Mouse (Mus musculus) MEL (cell line): ENCODE data around the gene Nup54. TPM values are rescaled to one million over a fixed set of nuclear protein-coding genes. Genes with fewer than 3 reads are reported as not detected.

Source experiments
- DNase-seq: peaks from one replicate; pipeline ENCODE4 v3.0.0; 2011; ENCODE audit warnings: low read depth, low spot score
- H3K27ac ChIP-seq: 2 replicates; pipeline ENCODE4 v1.5.1; 2012; ENCODE audit warnings: low read depth, mild to moderate bottlenecking, control low read depth, low read length, moderate library complexity; ENCODE audit not compliant: control insufficient read depth
- H3K27me3 ChIP-seq, 2 experiments: fragments of 150-350 bp in 1 of 2; sonication (generic) in 1 of 2; 2 replicates each; pipeline ENCODE4 v1.6.1; 2012; ENCODE audit warnings: low read length in 2 of 2, mild to moderate bottlenecking in 2 of 2, improper control_type of control experiment in 1 of 2, moderate library complexity in 1 of 2; ENCODE audit not compliant: insufficient read depth in 2 of 2, control insufficient read depth in 1 of 2
- H3K36me3 ChIP-seq, 2 experiments: 2 replicates each; pipeline ENCODE4 v1.6.1; 2012 to 2014; ENCODE audit warnings: low read length in 2 of 2, improper control_type of control experiment in 1 of 2, inconsistent platforms in 1 of 2, mild to moderate bottlenecking in 1 of 2; ENCODE audit not compliant: insufficient read depth in 2 of 2, control insufficient read depth in 1 of 2
- H3K4me1 ChIP-seq, 2 experiments: fragments of 150-350 bp in 1 of 2; sonication (generic) in 1 of 2; 2 replicates each; pipeline ENCODE4 v1.6.1; 2012; ENCODE audit warnings: low read length in 2 of 2, improper control_type of control experiment in 1 of 2, mild to moderate bottlenecking in 1 of 2; ENCODE audit not compliant: insufficient read depth in 2 of 2, control insufficient read depth in 1 of 2
- H3K4me3 ChIP-seq, 2 experiments: fragments of 150-350 bp in 1 of 2; sonication (generic) in 1 of 2; 2 replicates each; pipeline ENCODE4 v1.5.1; 2012; ENCODE audit warnings: low read depth in 2 of 2, low read length in 2 of 2, mild to moderate bottlenecking in 2 of 2, moderate library complexity in 2 of 2, control low read depth in 1 of 2, improper control_type of control experiment in 1 of 2; ENCODE audit not compliant: control insufficient read depth in 1 of 2, insufficient read depth in 1 of 2
- H3K79me2 ChIP-seq: 2 replicates; pipeline ENCODE4 v1.6.1; 2012; ENCODE audit warnings: mild to moderate bottlenecking, low read length, moderate library complexity; ENCODE audit not compliant: control insufficient read depth, poor library complexity, insufficient read depth
- H3K9ac ChIP-seq: 2 replicates; pipeline ENCODE4 v1.6.1; 2012; ENCODE audit warnings: low read depth, mild to moderate bottlenecking, control low read depth, low read length, moderate library complexity; ENCODE audit not compliant: control insufficient read depth, poor library complexity, severe bottlenecking
- H3K9me3 ChIP-seq: fragments of 150-350 bp; sonication (generic); replicated peaks from 2 replicates; pipeline ENCODE4 v1.6.1; 2012; ENCODE audit warnings: mild to moderate bottlenecking, low read length, improper control_type of control experiment, moderate library complexity; ENCODE audit not compliant: insufficient read depth
- BHLHE40 ChIP-seq: IDR thresholded peaks from 2 replicates; pipeline ENCODE4 v1.6.1; 2012; ENCODE audit warnings: low read depth, mild to moderate bottlenecking, inconsistent platforms, low read length, improper control_type of control experiment, borderline replicate concordance
- CHD1 ChIP-seq: IDR thresholded peaks from 2 replicates; pipeline ENCODE4 v1.6.1; 2012; ENCODE audit warnings: low read depth, mild to moderate bottlenecking, inconsistent platforms, low read length, improper control_type of control experiment
- CHD2 ChIP-seq: IDR thresholded peaks from 2 replicates; pipeline ENCODE4 v1.6.1; 2011; ENCODE audit warnings: low read length, improper control_type of control experiment
- CTCF ChIP-seq, 3 experiments: IDR thresholded peaks in 2 of 3; conservative IDR thresholded peaks in 1 of 3; 2 replicates each; pipeline ENCODE4 v1.5.1; 2011 to 2012; ENCODE audit warnings: low read length in 3 of 3, low read depth in 2 of 3, mild to moderate bottlenecking in 2 of 3, improper control_type of control experiment in 1 of 3, inconsistent platforms in 1 of 3, mixed read lengths in 1 of 3, moderate library complexity in 1 of 3; ENCODE audit not compliant: control insufficient read depth in 1 of 3, insufficient read depth in 1 of 3, poor library complexity in 1 of 3, severe bottlenecking in 1 of 3
- ELF1 ChIP-seq: IDR thresholded peaks from 2 replicates; pipeline ENCODE4 v1.6.1; 2014; ENCODE audit warnings: low read depth, mild to moderate bottlenecking, inconsistent platforms, low read length, improper control_type of control experiment, moderate library complexity
- EP300 ChIP-seq, 2 experiments: IDR thresholded peaks; 2 replicates each; pipeline ENCODE4 v1.6.1; 2011; ENCODE audit warnings: improper control_type of control experiment in 2 of 2, low read length in 2 of 2, low read depth in 1 of 2, mild to moderate bottlenecking in 1 of 2
- GATA1 ChIP-seq: IDR thresholded peaks from 2 replicates; pipeline ENCODE4 v1.6.1; 2011; ENCODE audit warnings: low read depth, low read length, improper control_type of control experiment
- HCFC1 ChIP-seq: IDR thresholded peaks from 2 replicates; pipeline ENCODE4 v1.6.1; 2012; ENCODE audit warnings: low read depth, mild to moderate bottlenecking, inconsistent platforms, low read length, improper control_type of control experiment, moderate library complexity
- JUND ChIP-seq: IDR thresholded peaks from 2 replicates; pipeline ENCODE4 v1.6.1; 2011; ENCODE audit warnings: low read depth, mild to moderate bottlenecking, improper control_type of control experiment, low read length
- KAT2A ChIP-seq: conservative IDR thresholded peaks from 2 replicates; pipeline ENCODE4 v1.6.1; 2012; ENCODE audit warnings: low read depth, low read length, improper control_type of control experiment, inconsistent platforms
- MAX ChIP-seq: IDR thresholded peaks from 2 replicates; pipeline ENCODE4 v1.6.1; 2011; ENCODE audit warnings: low read length, improper control_type of control experiment
- MAZ ChIP-seq: IDR thresholded peaks from 2 replicates; pipeline ENCODE4 v1.6.1; 2012; ENCODE audit warnings: low read depth, mild to moderate bottlenecking, inconsistent platforms, low read length, improper control_type of control experiment
- MYB ChIP-seq: IDR thresholded peaks from 2 replicates; pipeline ENCODE4 v1.6.1; 2011; ENCODE audit warnings: mild to moderate bottlenecking, low read depth, low read length, improper control_type of control experiment
- NELFE ChIP-seq: IDR thresholded peaks from 2 replicates; pipeline ENCODE4 v1.6.1; 2011; ENCODE audit warnings: low read depth, low read length, improper control_type of control experiment
- NRF1 ChIP-seq: IDR thresholded peaks from 2 replicates; pipeline ENCODE4 v1.6.1; 2014; ENCODE audit warnings: low read depth, mild to moderate bottlenecking, inconsistent platforms, low read length, improper control_type of control experiment, moderate library complexity; ENCODE audit not compliant: poor library complexity, insufficient read depth, severe bottlenecking
- POLR2A ChIP-seq, 2 experiments: IDR thresholded peaks; 2 replicates each; pipeline ENCODE4 v1.6.1; 2011 to 2012; ENCODE audit warnings: low read length in 2 of 2, mild to moderate bottlenecking in 2 of 2, control low read depth in 1 of 2, improper control_type of control experiment in 1 of 2, low read depth in 1 of 2, moderate library complexity in 1 of 2; ENCODE audit not compliant: control insufficient read depth in 1 of 2, insufficient read depth in 1 of 2, poor library complexity in 1 of 2
- POLR2AphosphoS2 ChIP-seq: IDR thresholded peaks from 2 replicates; pipeline ENCODE4 v1.6.1; 2011; ENCODE audit warnings: low read length, improper control_type of control experiment
- RAD21 ChIP-seq: IDR thresholded peaks from 2 replicates; pipeline ENCODE4 v1.6.1; 2011; ENCODE audit warnings: mild to moderate bottlenecking, low read depth, low read length, improper control_type of control experiment
- RCOR1 ChIP-seq: IDR thresholded peaks from 2 replicates; pipeline ENCODE4 v1.6.1; 2012; ENCODE audit warnings: low read depth, mild to moderate bottlenecking, inconsistent platforms, low read length, improper control_type of control experiment
- SIN3A ChIP-seq: IDR thresholded peaks from 2 replicates; pipeline ENCODE4 v1.6.1; 2012; ENCODE audit warnings: low read length, improper control_type of control experiment, inconsistent platforms
- SMC3 ChIP-seq: IDR thresholded peaks from 2 replicates; pipeline ENCODE4 v1.6.1; 2011; ENCODE audit warnings: low read depth, low read length, improper control_type of control experiment
- TBP ChIP-seq: IDR thresholded peaks from 2 replicates; pipeline ENCODE4 v1.8.0; 2011; ENCODE audit warnings: low read depth, low read length, improper control_type of control experiment
- TCF12 ChIP-seq: IDR thresholded peaks from 2 replicates; pipeline ENCODE4 v1.6.1; 2014; ENCODE audit warnings: low read depth, mild to moderate bottlenecking, inconsistent platforms, low read length, improper control_type of control experiment, moderate library complexity
- UBTF ChIP-seq: IDR thresholded peaks from 2 replicates; pipeline ENCODE4 v1.6.1; 2012; ENCODE audit warnings: low read depth, mild to moderate bottlenecking, inconsistent platforms, low read length, improper control_type of control experiment, moderate library complexity, borderline replicate concordance; ENCODE audit not compliant: insufficient read depth
- ZC3H11A ChIP-seq: IDR thresholded peaks from 2 replicates; pipeline ENCODE4 v1.6.1; 2012; ENCODE audit warnings: low read depth, mild to moderate bottlenecking, inconsistent platforms, low read length, improper control_type of control experiment
- polyA plus RNA-seq, 2 experiments: library from polyadenylated mRNA; stranded (reverse) in 1 of 2; unstranded in 1 of 2; fragments of >175 nt in 1 of 2; fragments of >200 nt in 1 of 2; gene quantifications; 2 replicates each; pipeline versions ENCODE4 v1.2.1 to v1.2.4; 2012; ENCODE audit warnings: low replicate concordance in 2 of 2, low read depth in 1 of 2; ENCODE audit not compliant: insufficient read length in 2 of 2, insufficient read depth in 1 of 2, missing spikeins in 1 of 2
- total RNA-seq: library from RNA; depleted of rRNA; stranded (reverse); fragments of 300-350 nt; gene quantifications from 2 replicates; pipeline ENCODE4 v1.2.3, GENCODE M21; 2012

The Nup54 gene
- total and polyA plus RNA-seq, 3 experiments = 67.5 to 106 TPM; not detected in 1

- H3K79me2 ChIP-seq = peaks cover 38% of the 10 kb centered on the region
- H3K9ac ChIP-seq = no peak overlapping the region
- H3K9me3 ChIP-seq = no peaks in the 10 kb centered on the region
- H3K27ac ChIP-seq = no peak overlapping the region
- peaks cover 16 to 20% of the 10 kb centered on the region in 2 experiments for H3K36me3 ChIP-seq
- no peak overlapping the region for H3K4me3 ChIP-seq
- TF ChIP-seq CHD2 = no peak
- no peak for TF ChIP-seq RCOR1
- no peak for TF ChIP-seq NRF1
- no peak for TF ChIP-seq MAX
- TF ChIP-seq MYB = no peak
- TF ChIP-seq TCF12 = no peak
- TF ChIP-seq SIN3A = no peak
- TF ChIP-seq KAT2A = no peak
- no peak for TF ChIP-seq NELFE
- TF ChIP-seq ZC3H11A = no peak
- TF ChIP-seq JUND = no peak
- no peak for TF ChIP-seq CTCF (IDR thresholded peaks at IDR 0.05 in 2 of 3, conservative IDR thresholded peaks at IDR 0.05 in 1 of 3; ENCODE audit: control insufficient read depth in 1 of 3, insufficient read depth in 1 of 3, low read depth in 2 of 3, low read length in 3 of 3, poor library complexity in 1 of 3, severe bottlenecking in 1 of 3)
- TF ChIP-seq EP300 (IDR thresholded peaks at IDR 0.05; ENCODE audit: low read depth in 1 of 2, low read length in 2 of 2) = no peak
- no peak for TF ChIP-seq POLR2A (IDR thresholded peaks at IDR 0.05; ENCODE audit: control insufficient read depth in 1 of 2, insufficient read depth in 1 of 2, low read depth in 1 of 2, low read length in 2 of 2, poor library complexity in 1 of 2)
- TF ChIP-seq HCFC1 = no peak
- no peak for TF ChIP-seq BHLHE40
- TF ChIP-seq SMC3 = no peak
- TF ChIP-seq UBTF = no peak
- TF ChIP-seq ELF1 = no peak
- TF ChIP-seq GATA1 = no peak
- peaks cover 6% of the 10 kb centered on the region in 2 experiments for H3K4me1 ChIP-seq
- DNase-seq = no peak
- no peaks in the 10 kb centered on the region for H3K27me3 ChIP-seq
Measured at GRCm38 (mm10) chr5:92431611-92432010, 3.4 kb downstream of the Nup54 start.

- no peaks in the 10 kb centered on the region for H3K9me3 ChIP-seq
- no peaks in the 10 kb centered on the region for H3K27me3 ChIP-seq
- H3K4me1 ChIP-seq = peaks cover 1 to 2% of the 10 kb centered on the region in 2 experiments; a peak in 3 of 4 replicates
- peaks cover 12 to 29% of the 10 kb centered on the region in 2 experiments for H3K36me3 ChIP-seq
- no peak for TF ChIP-seq MAZ
- no peak for TF ChIP-seq TBP
- TF ChIP-seq RAD21 = no peak
- no peak for TF ChIP-seq NELFE
- TF ChIP-seq POLR2AphosphoS2 = no peak
- no peak for TF ChIP-seq ELF1
- TF ChIP-seq MAX = no peak
- no peak for TF ChIP-seq CHD1
- TF ChIP-seq, all 39 proteins: peak for 0
- no peak for DNase-seq
- H3K79me2 ChIP-seq = peaks cover 38% of the 10 kb centered on the region
- no peak overlapping the region for H3K27ac ChIP-seq
- H3K4me3 ChIP-seq = no peak overlapping the region
- H3K9ac ChIP-seq = no peak overlapping the region
Measured at GRCm38 (mm10) chr5:92430723-92431122, 4.3 kb downstream of the Nup54 start.
